Mouse (Mus musculus): ENCODE data around the gene Klhl29.

Klhl29 gene

DNA sequence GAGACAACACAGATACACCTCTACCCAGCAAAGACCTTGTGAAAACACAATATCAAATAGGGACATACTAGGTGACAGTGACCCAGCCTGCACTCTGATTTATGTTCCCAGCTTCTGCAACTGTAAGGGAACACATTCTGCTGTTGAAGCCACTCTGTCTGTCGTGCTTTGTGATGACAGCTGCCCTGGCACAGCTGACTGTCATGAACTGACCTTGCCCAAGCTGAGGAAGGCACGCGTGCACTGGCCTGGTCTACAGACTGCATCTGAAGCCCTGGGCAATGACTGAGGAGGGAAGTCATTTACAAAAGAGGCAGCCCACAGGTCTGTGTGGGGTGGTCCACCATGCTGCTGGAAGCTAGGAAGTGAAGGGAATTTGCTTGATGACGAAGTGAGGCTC lies 246.3 kb downstream of the Klhl29 start:
- no peak for DNase-seq (ENCODE audit: low read depth, low spot score)

- DNase-seq (ENCODE audit: low read depth, low spot score) = no peak
Observed at GRCm38 (mm10) chr12:5125907-5126306, 249.6 kb downstream of the Klhl29 start.

- DNase-seq (ENCODE audit: low read depth, low spot score) = no peak
Observed at GRCm38 (mm10) chr12:5122972-5123371, 252.5 kb downstream of the Klhl29 start.

GRCm38 (mm10) chr12:5120249-5120648 lies 255.2 kb downstream of the Klhl29 start:
- DNase-seq (ENCODE audit: low read depth, low spot score) = no peak

GRCm38 (mm10) chr12:5119726-5120125 lies 255.8 kb downstream of the Klhl29 start:
- DNase-seq (ENCODE audit: low read depth, low spot score) = peak; percentile 61

DNA sequence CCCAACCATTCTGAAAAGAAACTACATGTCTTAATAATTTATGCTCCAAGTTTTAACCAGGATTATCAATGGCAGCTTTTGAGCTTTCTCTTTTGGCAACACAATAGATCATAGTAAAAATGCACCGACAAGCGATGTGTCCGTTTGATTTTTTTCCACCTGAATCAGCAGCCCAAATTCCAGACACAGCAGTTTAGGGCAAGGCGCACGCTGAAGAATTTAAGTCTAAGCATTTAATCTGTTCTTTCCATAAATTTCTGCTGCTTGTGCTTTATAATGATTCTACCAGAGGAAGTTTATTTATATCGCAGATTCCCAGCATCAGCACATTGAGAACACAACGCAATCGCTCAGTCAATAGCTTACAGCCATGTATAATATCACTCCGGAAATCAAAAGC lies 256.2 kb downstream of the Klhl29 start:
- no peak for DNase-seq (ENCODE audit: low read depth, low spot score)

- DNase-seq (ENCODE audit: low read depth, low spot score) = no peak
Observed at GRCm38 (mm10) chr12:5116605-5117004, 258.9 kb downstream of the Klhl29 start.

DNA sequence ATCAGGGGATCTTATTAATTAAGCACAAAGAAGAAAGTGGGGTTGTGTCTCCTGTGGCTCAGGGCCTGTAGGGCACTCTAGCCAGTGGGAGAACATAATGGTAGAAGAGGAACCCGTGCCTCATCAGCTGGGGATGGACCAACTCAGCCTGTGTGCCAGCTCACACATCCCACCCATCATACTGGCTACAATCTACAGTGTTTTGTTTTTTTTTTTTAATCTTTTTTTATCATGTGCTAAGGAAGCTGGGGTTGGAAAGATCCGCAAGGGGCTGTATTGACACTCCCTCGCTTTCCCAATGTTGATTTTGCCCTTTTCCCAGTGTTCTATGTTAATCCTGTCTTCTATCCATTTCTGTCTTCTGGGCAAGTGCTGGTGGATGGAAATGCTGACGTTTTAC lies 260.9 kb downstream of the Klhl29 start:
- DNase-seq (ENCODE audit: low read depth, low spot score) = no peak

GRCm38 (mm10) chr12:5111343-5111742 lies 264.1 kb downstream of the Klhl29 start:
- no peak for DNase-seq (ENCODE audit: low read depth, low spot score)

DNA sequence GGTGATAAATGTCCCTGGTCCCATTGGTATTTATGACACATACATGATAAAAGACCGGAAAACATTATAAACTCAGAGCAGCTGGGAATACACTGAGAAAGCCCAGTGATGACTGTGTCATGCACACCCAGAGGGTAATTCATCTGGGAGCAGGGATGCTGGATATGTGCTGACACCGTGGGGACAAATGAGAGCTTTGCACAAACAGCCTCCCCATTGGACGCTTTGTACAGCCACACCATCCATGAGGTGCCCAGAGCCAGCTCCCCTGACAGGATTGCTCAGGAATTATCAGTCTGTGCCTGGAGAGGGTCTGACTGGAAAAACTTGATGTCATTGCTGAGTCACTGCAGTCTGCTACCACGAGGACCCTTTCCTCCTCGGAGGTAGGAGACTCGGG lies 266.9 kb downstream of the Klhl29 start:
- no peak for DNase-seq (ENCODE audit: low read depth, low spot score)

GRCm38 (mm10) chr12:5107795-5108194 lies 267.7 kb downstream of the Klhl29 start:
- no peak for DNase-seq (ENCODE audit: low read depth, low spot score)

- no peak for DNase-seq (ENCODE audit: low read depth, low spot score)
Observed at GRCm38 (mm10) chr12:5104422-5105052, 270.9 kb downstream of the Klhl29 start.

DNA sequence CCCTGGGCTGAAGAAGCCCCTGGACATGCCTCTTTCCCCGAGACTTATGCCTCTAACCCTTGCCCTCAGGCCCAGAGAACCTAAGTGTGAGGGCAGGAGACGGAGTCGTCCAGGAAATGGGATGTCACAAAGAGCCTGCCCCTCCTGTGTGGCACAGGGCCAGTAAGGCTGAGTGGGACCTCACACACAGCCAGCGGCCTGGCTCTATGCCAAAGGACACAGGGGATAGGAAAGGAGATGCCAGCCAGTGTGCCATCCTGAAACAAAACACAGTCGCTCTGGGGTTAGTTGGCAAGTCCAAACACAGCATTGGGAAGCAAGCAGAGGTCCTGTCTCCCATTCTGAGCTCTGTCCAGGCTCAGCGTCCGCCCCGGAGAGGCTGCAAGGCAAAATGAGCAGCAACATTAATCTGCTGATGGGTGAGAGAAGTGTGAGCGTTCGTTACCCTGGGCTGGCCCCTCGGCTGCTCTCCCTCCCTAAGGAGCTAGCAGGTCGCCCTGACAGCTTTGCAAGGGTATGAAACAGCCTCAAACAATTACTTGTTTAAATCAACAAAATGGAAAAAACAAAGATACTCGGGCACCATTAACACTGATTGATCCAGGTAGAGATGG lies 274.0 kb downstream of the Klhl29 start:
- no peak for DNase-seq (ENCODE audit: low read depth, low spot score)

DNA sequence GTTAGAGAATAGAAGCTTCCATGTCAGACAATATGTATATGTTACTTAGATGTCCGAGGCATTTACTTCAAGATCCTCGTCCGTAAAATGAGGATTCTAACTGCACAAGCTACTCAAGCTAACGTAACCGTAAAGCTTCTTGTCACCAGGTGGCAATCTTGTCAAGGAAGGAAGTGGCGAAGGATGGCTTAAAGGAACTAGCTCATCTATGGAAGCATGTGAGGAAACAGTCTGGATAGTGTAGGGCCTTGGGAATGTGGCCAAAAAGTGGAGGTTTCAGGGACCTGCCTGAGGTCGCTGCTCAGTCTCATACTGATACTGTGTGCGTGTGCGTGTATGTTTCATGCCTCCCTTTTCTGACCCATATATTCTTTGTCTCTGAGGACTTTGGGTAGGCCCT lies 275.9 kb downstream of the Klhl29 start:
- no peak for DNase-seq (ENCODE audit: low read depth, low spot score)

- no peak for DNase-seq (ENCODE audit: low read depth, low spot score)
Observed at GRCm38 (mm10) chr12:5088639-5089038, 286.8 kb downstream of the Klhl29 start.

DNA sequence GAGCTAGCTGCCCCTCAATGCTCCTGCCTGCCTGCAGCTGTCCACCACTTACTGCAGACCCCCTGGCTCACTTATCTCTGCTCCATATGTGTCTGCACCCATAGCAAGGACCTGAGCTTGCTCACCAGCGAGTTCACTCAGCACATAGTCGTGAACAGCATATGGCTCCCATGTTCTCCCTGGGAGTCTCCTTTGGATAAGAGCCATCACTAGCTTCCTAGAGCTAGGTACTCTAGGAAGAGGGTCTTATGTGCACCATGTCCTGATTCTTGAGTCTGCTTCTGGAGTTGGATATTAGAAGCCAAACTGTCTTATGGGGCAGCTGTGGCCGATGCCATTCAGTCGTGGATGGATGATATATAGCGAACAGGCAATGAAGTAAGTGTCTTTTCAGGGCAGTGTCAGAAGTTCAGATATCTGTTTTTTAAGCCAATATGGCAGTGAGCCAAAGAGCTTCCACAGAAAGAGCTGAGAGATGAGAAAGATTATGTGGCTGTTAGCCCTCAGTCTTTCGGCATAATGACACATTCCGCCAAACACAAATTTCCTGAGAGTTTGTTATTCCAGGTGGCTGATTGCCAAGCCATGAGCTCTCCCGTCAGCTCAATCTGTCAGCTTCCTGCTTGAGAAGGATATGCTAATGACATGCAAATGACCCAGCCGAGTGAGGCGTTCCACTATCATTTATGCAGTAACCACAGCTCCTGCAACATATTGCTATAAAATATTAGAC lies 287.5 kb downstream of the Klhl29 start:
- DNase-seq (ENCODE audit: low read depth, low spot score) = no peak

DNA sequence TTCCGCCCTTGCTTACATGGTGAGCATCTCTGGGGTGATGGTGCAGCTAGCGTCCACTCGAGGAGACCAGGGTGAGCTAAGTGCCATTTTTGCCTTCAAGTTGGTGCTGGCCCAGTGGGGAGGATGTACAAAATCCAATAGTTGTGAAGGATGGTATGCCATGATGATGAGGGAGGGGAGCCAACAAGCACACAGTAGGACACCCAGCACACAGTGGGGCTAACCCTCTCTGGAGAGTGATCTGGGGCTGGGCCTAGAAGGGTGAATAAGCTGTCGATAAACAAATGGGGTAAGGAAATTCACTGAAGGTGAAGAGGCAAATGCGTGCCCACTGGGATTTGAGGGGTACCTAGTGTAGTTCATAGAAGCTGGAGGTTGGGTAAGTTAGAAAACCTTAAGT lies 290.8 kb downstream of the Klhl29 start:
- DNase-seq (ENCODE audit: low read depth, low spot score) = no peak

GRCm38 (mm10) chr12:5081480-5081879 lies 294.0 kb downstream of the Klhl29 start:
- no peak for DNase-seq (ENCODE audit: low read depth, low spot score)

GRCm38 (mm10) chr12:5073191-5073590 lies 302.3 kb downstream of the Klhl29 start:
- no peak for DNase-seq (ENCODE audit: low read depth, low spot score)

DNA sequence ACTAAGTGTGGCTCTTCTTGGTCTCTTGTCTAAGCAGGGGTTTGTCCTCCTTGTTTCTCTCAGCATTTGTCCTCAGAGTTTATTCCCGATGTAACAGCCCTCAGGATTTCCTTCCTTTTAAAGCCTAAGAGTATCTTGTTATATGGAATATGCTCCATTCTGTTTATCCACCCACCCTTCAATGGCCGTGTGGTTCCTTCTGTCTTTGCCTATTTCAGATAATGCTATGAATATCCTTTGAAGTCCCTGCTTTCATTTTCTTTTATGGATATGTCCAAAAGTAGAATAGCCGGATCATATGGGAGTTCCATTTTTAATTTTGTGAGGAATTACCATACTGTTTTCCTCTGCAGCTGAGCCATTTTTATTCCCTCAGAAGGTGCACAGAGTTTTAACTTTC lies 305.4 kb downstream of the Klhl29 start:
- no peak for DNase-seq (ENCODE audit: low read depth, low spot score)

DNA sequence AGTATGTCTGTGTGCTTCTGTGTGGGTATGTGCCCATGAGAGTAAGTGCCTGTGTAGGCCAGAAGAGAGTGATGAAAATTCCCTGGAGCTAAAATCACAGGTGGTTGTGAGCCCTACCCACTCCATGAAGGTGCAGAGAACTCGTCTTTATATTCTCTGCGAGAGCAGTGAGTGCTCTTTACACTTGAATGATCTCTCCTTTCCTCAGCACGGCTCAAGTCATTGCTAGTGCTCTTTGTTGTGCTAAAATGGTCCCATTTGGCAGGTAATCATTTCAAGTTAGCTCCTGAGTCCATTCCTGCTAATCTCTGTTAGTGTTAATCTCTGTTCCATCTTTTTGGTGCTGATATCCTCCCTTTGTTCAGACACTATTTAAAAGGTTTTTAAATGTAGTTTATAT lies 307.9 kb downstream of the Klhl29 start:
- DNase-seq (ENCODE audit: low read depth, low spot score) = peak; percentile 36

DNA sequence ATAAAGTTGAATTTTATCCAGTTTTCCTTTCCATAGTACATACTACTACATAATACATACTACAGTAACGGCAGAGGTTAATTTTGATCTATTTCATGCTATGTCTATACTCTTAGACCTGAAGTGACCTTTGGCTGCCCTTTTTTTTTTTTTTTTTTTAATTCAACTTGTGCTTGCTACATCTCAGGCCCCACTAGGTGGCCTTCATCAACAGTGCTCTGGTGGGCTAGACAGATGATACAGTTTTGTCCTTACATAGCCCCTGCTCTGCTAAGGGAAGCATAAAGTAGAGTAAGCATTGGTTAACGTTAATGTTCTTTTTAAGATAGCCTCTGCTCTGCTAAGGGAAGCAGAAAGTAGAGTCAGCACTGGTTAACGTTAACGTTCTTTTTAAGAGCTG lies 327.4 kb downstream of the Klhl29 start:
- no peak for DNase-seq (ENCODE audit: low read depth, low spot score)

GRCm38 (mm10) chr12:5044141-5044540 lies 331.3 kb downstream of the Klhl29 start:
- DNase-seq (ENCODE audit: low read depth, low spot score) = peak; percentile 16
